Mouse (Mus musculus): ENCODE measurements around the gene Ssrp1. TPM values are rescaled to one million over a fixed set of nuclear protein-coding genes. Genes with fewer than 3 reads are reported as not detected.

The Ssrp1 gene
- total and polyA plus RNA-seq, 3 experiments: 239 to 875 (median 420) TPM

- TF ChIP-seq ZKSCAN1 (IDR thresholded peaks at IDR 0.05; ENCODE audit: low read depth, low read length): peak; percentile 66; the same call in 1 of the 2 replicates
- TF ChIP-seq POLR2AphosphoS5 (IDR thresholded peaks at IDR 0.05; ENCODE audit: borderline replicate concordance, low read depth, low read length): no peak
- no peak for TF ChIP-seq ZNF384 (IDR thresholded peaks at IDR 0.05; ENCODE audit: low read depth, low read length)
- Histone ChIP-seq H3K4me3 (ENCODE audit: control insufficient read depth in 1 of 2, insufficient read depth in 1 of 2, low read depth in 2 of 2, low read length in 2 of 2) (peak overlapping the region; percentile 59 to 83), H3K4me1 (ENCODE audit: control insufficient read depth in 1 of 2, insufficient read depth in 2 of 2, low read length in 2 of 2) (peaks cover 0 to 18% of the 10 kb centered on the region in 2 experiments; a peak in 3 of 4 replicates), H3K79me2 (ENCODE audit: control insufficient read depth, insufficient read depth, low read length, poor library complexity) (peaks cover 21% of the 10 kb centered on the region), H3K9me3 (replicated peaks; ENCODE audit: insufficient read depth, low read length) (no peaks in the 10 kb centered on the region), H3K27ac (ENCODE audit: control insufficient read depth, low read depth, low read length) (peak overlapping the region; percentile 6; the same call in 1 of the 2 replicates), H3K27me3 (ENCODE audit: control insufficient read depth in 1 of 2, insufficient read depth in 2 of 2, low read length in 2 of 2) (peaks cover 0 to 1% of the 10 kb centered on the region in 2 experiments; a peak in 1 of 4 replicates), H3K9ac (ENCODE audit: control insufficient read depth, low read depth, low read length, poor library complexity, severe bottlenecking) (peak overlapping the region; percentile 71), H3K36me3 (ENCODE audit: control insufficient read depth in 1 of 2, insufficient read depth in 2 of 2, low read length in 2 of 2) (peaks cover 11 to 21% of the 10 kb centered on the region in 2 experiments)
- no peak for DNase-seq (ENCODE audit: low read depth, low spot score)
These were observed 457 bp upstream of the Ssrp1 start for GRCm38 (mm10) chr2:85036507-85037046.

- Histone ChIP-seq H3K9me3 (replicated peaks; ENCODE audit: insufficient read depth, low read length) (no peaks in the 10 kb centered on the region), H3K27ac (ENCODE audit: control insufficient read depth, low read depth, low read length) (no peak overlapping the region), H3K36me3 (ENCODE audit: control insufficient read depth in 1 of 2, insufficient read depth in 2 of 2, low read length in 2 of 2) (peaks cover 16 to 21% of the 10 kb centered on the region in 2 experiments), H3K27me3 (ENCODE audit: control insufficient read depth in 1 of 2, insufficient read depth in 2 of 2, low read length in 2 of 2) (no peaks in the 10 kb centered on the region; a peak in 1 of 4 replicates), H3K9ac (ENCODE audit: control insufficient read depth, low read depth, low read length, poor library complexity, severe bottlenecking) (peak overlapping the region; percentile 81), H3K79me2 (ENCODE audit: control insufficient read depth, insufficient read depth, low read length, poor library complexity) (peaks cover 21% of the 10 kb centered on the region), H3K4me3 (ENCODE audit: control insufficient read depth in 1 of 2, insufficient read depth in 1 of 2, low read depth in 2 of 2, low read length in 2 of 2) (peak overlapping the region; percentile 70 to 83), H3K4me1 (ENCODE audit: control insufficient read depth in 1 of 2, insufficient read depth in 2 of 2, low read length in 2 of 2) (peaks cover 0 to 18% of the 10 kb centered on the region in 2 experiments; a peak in 3 of 4 replicates)
- TF ChIP-seq GABPA (IDR thresholded peaks at IDR 0.05; ENCODE audit: low read depth, low read length): no peak
- TF ChIP-seq CTCF (IDR thresholded peaks at IDR 0.05 in 2 of 3, conservative IDR thresholded peaks at IDR 0.05 in 1 of 3; ENCODE audit: control insufficient read depth in 1 of 3, insufficient read depth in 1 of 3, low read depth in 2 of 3, low read length in 3 of 3, poor library complexity in 1 of 3, severe bottlenecking in 1 of 3): no peak
- DNase-seq (ENCODE audit: low read depth, low spot score): no peak
These were observed 1.3 kb downstream of the Ssrp1 start for GRCm38 (mm10) chr2:85038336-85038735.

GRCm38 (mm10) chr2:85043623-85044022, 6.6 kb downstream of the Ssrp1 start:
- no peaks in the 10 kb centered on the region for H3K9me3 ChIP-seq (replicated peaks; ENCODE audit: insufficient read depth, low read length)
- DNase-seq (ENCODE audit: low read depth, low spot score): no peak
- TF ChIP-seq CHD1 (IDR thresholded peaks at IDR 0.05; ENCODE audit: low read depth, low read length): no peak
- no peak for TF ChIP-seq HCFC1 (IDR thresholded peaks at IDR 0.05; ENCODE audit: low read depth, low read length)
- TF ChIP-seq KAT2A (conservative IDR thresholded peaks at IDR 0.05; ENCODE audit: low read depth, low read length): no peak
- TF ChIP-seq ZMIZ1 (IDR thresholded peaks at IDR 0.05; ENCODE audit: low read depth, low read length): no peak
- no peak for TF ChIP-seq ZNF384 (IDR thresholded peaks at IDR 0.05; ENCODE audit: low read depth, low read length)
- no peak for TF ChIP-seq POLR2A (IDR thresholded peaks at IDR 0.05; ENCODE audit: control insufficient read depth in 1 of 2, insufficient read depth in 1 of 2, low read depth in 1 of 2, low read length in 2 of 2, poor library complexity in 1 of 2)
- no peak for TF ChIP-seq MEF2A (IDR thresholded peaks at IDR 0.05; ENCODE audit: extremely low read depth, insufficient replicate concordance, low read depth, low read length, poor library complexity, severe bottlenecking)
- no peak for TF ChIP-seq MXI1 (IDR thresholded peaks at IDR 0.05; ENCODE audit: low read depth, low read length)
- no peak for TF ChIP-seq SIN3A (IDR thresholded peaks at IDR 0.05; ENCODE audit: low read length)
- no peak for TF ChIP-seq NRF1 (IDR thresholded peaks at IDR 0.05; ENCODE audit: insufficient read depth, low read depth, low read length, poor library complexity, severe bottlenecking)
- TF ChIP-seq MAFK (IDR thresholded peaks at IDR 0.05; ENCODE audit: borderline replicate concordance, low read depth, low read length): no peak
- no peak for TF ChIP-seq RCOR1 (IDR thresholded peaks at IDR 0.05; ENCODE audit: low read depth, low read length)
- no peak for TF ChIP-seq SMC3 (IDR thresholded peaks at IDR 0.05; ENCODE audit: low read depth, low read length)
- TF ChIP-seq JUND (IDR thresholded peaks at IDR 0.05; ENCODE audit: low read depth, low read length): no peak
- TF ChIP-seq TCF12 (IDR thresholded peaks at IDR 0.05; ENCODE audit: low read depth, low read length): no peak
- no peak for TF ChIP-seq MAX (IDR thresholded peaks at IDR 0.05; ENCODE audit: low read length)
- H3K79me2 ChIP-seq (ENCODE audit: control insufficient read depth, insufficient read depth, low read length, poor library complexity): peaks cover 6% of the 10 kb centered on the region
- peaks cover 5 to 22% of the 10 kb centered on the region in 2 experiments for H3K36me3 ChIP-seq (ENCODE audit: control insufficient read depth in 1 of 2, insufficient read depth in 2 of 2, low read length in 2 of 2)
- no peak overlapping the region for H3K4me3 ChIP-seq (ENCODE audit: control insufficient read depth in 1 of 2, insufficient read depth in 1 of 2, low read depth in 2 of 2, low read length in 2 of 2)
- H3K27me3 ChIP-seq (ENCODE audit: control insufficient read depth in 1 of 2, insufficient read depth in 2 of 2, low read length in 2 of 2): no peaks in the 10 kb centered on the region
- H3K27ac ChIP-seq (ENCODE audit: control insufficient read depth, low read depth, low read length): no peak overlapping the region
- no peak overlapping the region for H3K9ac ChIP-seq (ENCODE audit: control insufficient read depth, low read depth, low read length, poor library complexity, severe bottlenecking)
- peaks cover 0 to under 1% of the 10 kb centered on the region in 2 experiments; a peak in 2 of 4 replicates for H3K4me1 ChIP-seq (ENCODE audit: control insufficient read depth in 1 of 2, insufficient read depth in 2 of 2, low read length in 2 of 2)
